Mouse (Mus musculus): ENCODE measurements around the gene Rab11fip3.
"Not testable (repeated sequence)": the region's sequence is repeated elsewhere in the genome, so short reads cannot be mapped to it uniquely, and the experiment has no call there.

Rab11fip3 gene

DNA sequence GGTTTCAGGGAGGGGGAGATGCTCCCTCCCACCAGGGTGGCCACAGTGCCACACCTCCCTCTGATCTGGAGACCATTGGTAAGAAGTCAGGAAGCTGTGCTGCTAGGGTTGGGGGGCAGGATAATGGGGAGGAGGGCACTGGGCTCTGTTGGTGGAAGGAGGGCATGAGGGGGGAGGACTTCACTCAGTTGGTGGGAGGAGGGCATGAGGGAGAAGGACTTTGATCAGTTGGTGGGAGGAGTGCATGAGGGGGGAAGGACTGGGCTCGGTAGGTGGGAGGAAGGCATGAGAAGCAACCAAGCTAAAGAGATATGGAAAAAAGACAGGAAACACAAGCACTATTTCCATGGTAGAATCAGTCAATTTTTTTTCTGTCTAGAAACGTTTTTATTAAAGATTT is 11.5 kb upstream of the Rab11fip3 start:
- no peak for DNase-seq

DNA sequence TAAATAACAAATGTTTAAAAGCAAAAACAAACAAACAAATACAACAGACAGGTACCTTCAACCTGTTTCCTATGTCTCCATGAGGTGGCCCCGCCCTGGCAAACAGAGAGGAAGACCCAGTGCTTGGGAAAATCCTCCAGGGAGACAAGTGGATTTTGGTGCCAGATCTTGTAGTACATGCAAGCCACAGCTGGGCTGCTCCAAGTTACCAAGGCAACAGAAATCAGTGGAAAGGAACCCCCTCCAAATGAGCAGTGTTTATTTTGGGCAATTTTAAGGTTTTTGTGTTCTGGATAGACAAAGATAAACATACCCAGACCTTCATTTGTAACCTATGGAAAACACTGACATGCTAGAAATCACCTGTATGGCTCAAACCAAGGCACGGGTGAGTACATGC is 9.5 kb upstream of the Rab11fip3 start:
- DNase-seq = no peak

DNA sequence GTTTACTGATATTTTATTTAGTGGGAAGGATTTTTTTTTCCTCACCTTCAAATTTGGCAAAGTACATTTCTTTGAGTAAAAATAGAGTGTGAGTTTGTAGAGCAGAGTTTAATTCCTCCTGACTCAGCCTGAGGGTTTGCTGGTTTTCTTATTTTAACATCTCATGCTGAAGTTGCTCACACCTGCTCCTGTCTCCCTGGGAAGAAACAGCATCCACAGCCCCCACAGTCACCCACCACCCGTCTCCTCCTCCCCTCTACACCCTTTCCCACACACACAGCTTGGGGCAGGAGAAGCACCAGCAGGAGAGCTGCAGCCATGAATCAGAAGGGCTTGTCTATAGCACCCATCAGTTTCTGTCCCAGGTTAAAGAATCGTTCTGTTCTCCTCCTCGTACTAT is 5.9 kb upstream of the Rab11fip3 start:
- DNase-seq = no peak

DNA sequence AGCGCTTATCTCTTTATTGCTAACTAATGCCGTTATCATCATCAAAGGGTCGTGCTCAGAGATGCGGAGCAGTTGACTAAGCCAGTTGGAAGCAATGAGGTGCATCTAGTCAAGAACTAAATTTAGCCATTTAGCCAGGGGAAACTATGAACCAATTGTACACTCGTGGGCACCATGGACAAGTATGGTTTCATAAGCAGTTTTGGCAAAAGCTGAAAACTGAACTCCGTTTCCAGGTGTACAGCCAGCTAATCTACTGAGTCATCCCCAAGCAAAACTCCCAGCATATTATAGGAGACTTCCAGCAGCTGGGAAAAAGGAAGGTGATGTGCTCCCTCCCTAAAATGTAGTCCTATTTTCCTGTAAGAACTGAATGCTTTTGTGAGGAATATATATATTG is 781 bp upstream of the Rab11fip3 start:
- DNase-seq = no peak

DNA sequence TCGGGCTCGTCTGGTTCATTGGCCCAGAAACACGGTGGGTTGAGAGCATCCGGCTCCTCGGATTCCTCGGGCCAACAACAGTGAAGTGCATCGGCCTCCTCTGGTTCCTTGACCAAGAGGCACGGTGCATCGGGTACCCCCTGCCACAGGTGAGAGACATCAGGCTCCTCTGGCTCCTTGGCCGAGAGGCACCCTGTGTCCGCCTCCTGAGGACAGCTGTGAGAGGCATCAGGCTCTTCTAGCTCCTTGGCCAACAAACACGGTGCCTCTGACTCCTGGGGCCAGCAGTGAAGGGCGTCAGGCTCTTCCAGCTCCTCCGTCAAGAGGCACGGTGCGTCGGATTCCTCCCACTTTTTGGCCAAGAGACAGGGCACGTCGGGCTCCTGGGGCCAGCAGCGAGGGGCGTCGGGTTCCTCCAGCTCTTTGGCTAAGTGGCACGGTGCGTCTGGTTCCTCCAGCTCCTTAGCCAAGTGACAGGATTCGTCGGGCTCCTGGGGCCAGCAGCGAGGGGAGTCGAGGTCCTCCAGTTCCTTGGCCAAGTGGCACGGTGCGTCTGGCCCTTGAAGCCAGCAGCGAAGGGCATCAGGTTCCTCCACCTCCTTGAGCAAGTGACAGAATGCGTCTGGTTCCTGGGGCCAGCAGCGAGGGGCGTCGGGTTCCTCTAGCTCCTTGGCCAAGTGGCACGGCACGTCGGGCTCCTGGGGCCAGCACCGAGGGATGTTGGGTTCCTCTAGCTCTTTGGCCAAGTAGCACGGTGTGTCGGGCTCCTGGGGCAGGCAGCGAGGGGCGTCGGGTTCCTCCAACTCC is 1.1 kb downstream of the Rab11fip3 start:
- DNase-seq = peak; percentile 52

DNA sequence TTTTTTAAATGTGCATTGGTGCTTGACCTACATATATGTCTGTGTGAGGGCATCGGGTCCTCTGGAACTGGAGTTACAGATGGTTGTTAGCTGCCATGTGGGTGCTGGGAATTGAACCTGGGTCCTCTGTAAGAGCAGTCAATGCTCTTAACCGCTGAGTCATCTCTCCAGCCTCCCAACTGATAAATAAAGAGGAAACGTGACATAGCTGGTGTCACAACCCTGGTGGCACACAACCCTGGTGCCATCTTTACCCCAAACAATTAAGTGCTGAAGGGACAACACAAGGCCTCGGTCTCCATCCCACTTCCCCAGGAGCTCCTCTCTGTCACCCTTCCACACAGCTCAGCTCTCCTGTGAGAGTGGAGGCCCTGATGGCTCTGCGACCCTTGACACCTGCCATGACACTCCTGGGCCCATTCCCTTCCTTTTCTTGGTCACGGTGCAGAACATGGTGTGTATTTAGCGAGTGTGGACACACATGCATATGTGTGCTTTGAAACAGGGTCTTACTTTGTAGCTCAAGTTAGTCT is 2.8 kb downstream of the Rab11fip3 start:
- DNase-seq = no peak

DNA sequence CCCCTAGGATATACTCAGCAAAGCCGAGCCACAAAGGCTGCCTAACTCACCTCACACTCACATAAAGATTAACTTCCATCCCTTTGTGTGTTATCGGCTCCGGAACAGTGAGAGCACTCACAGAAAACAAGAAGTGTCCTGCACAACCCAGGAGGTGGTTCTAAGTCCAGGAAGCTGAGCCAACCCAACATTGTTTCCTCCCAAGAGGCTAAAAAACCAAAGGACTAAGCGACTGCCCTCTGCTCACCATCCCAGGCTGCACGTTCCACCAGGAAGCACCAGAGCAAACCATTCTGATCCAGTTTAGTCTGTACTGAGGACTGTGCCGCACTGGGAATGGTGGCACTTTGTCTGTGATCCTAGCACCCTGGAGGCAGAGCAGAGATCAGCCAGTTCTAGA is 4.4 kb downstream of the Rab11fip3 start:
- DNase-seq = no peak

DNA sequence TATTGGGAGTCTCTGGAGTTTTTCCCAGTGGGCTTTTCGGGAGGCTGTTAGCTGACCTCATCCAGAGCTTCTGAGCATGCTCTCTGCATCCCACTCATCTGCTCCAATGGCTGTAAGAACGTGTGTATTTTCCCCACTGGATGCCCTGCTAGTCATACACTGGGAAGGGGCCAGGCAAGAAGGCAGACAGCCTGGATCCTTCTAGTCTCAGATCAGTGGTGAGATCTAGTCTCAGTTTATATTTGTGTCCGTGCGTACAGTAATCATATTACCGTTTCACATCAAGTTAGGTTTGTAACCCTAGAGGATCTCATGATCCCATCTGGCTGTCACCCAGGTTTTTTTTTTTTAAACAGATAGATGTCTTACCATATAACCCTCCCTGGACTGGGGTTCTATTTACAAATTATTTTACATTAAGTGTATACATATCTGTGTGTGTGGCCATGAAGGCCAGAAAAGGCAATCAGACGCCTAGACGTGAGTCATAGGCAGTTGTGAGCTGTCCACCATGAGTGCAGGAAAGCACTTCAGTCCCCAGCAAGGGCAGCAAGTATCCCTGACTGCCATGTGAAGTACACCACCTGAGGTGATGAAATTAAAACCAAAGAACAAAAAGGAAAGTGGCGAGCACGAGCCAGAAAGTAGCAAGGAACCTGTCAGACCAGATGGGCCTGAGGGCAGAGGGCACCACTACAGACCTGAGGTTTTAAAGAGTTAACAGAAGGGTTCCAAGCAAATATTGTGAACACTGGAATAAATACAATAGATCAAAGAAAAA is 11.4 kb downstream of the Rab11fip3 start:
- no peak for DNase-seq

DNA sequence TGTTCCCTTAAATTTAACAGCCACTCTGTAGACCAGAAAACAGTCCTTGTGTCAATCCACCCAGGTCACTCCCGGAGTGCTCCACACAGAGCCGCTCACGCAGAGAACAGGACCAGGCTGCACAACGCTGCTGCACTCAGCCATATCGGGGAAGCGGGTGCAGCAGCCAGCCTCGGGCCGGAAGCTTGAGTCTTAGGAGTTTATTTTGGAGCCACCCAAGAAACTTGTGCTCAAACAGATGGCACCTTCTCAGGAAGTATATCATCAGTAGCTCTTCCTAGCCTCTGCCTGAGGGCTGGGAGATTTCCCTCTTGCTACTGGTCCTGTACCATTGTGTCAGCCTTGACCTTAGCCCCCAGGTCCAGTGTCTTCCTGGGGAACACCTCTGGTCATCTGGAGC is 12.1 kb downstream of the Rab11fip3 start:
- no peak for DNase-seq

DNA sequence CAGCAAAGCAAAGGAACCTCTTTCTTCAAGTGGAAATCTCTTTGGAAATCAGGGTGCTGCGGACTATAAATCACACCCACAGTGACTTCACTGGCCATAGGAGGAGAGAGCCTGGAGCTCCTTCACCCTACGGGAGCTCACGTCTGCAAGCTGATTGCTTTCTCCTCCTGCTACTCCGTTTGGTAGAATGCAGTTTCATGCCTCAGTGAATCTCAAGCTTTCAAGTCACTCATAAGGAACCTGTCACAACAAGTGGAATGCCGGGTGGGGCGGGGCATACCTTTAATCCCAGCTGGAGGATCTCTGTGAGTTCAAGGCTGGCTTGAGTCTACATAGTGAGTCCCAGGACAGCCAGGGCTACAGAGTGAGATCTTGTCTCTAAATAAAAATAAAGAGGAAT is 14.2 kb downstream of the Rab11fip3 start:
- DNase-seq = no peak

DNA sequence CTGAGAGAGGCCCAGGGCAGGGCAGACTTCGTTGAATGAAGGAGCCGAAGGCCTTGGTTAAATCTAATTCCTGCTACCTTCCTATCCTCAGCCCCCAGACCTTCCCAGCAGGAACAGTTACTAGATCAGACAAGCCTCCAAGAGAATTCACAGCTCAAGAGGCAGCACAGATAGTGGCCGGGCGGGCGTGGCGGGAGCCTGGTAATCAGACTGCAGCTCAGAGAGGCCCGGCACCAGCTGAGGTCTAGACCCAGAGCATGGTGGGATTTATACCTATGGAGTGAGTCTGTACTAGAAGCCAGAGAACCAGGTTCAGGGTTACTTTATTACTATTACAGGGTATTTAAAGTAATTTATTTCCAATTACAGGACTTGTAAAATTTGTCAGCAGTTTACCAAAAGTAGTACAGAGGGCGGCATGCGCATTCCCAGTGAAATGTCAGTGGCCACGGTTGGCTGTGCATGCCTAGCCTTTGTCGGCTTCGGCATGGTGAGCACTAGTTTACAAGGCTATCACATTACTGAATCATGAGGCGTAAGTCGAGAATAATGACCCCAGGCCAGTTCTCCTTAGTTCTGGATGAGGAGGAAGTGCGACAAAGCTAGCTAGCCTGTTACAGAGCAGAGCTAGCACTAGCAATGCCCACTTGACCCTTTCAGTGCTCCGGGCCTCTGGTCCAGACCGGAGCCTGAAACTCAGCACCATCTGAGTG is 15.1 kb downstream of the Rab11fip3 start:
- DNase-seq = no peak

DNA sequence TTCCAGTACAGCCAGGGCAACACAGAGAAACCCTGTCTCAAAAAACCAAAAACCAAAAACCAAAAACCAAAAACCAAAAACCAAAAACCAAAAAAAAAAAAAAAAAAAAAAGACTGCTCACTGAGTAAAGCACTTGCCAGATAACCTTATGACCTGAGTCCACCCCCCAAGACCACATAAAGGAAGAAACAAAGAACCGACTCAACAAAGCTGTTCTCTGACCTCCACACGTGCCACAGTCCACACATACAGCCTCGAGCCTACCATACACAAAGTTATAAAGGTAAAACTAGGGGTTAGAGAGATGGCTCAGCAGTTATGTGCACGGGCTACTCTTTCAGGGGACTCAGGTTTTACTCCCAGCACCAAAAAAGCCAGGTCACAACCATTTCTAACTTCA is 16.6 kb downstream of the Rab11fip3 start:
- DNase-seq = no peak

DNA sequence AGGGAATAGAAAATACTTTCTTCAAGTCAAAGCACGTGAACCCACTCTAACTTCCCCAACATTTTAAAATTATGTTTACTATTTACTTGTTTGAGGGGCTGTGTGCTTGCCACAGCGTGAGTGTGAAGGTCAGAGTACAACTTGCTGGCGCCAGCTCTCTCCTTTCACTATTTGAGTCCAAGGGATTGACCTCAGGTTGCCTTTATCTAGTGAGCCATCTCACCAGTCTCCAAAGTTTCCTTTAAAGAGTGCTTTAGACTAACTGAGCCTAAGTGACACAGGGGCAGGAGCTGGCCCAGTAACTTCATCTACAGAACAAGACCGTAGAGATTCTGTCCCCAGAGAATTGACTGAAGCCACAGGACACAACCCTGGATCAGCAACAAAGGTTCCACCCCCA is 17.3 kb downstream of the Rab11fip3 start:
- DNase-seq = no peak

DNA sequence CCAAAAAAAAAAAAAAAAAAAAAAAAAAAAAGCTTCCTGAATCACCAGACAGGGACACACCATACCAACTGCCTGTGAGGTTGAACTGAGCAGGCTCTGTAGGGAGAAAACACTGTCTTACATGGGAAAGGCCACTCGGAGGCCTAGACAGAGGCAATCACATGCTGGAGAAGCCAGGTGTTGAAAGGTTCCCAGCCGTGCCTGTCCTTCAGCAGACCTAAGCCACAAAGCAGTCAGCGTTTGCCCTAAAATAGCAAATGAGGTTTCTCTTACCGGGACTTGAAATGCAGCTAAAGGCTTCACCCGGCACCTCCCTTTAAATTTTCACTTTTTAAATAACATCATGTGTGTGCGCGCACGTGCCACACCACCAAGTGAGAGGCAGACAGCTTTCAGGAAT is 21.2 kb downstream of the Rab11fip3 start:
- no peak for DNase-seq

DNA sequence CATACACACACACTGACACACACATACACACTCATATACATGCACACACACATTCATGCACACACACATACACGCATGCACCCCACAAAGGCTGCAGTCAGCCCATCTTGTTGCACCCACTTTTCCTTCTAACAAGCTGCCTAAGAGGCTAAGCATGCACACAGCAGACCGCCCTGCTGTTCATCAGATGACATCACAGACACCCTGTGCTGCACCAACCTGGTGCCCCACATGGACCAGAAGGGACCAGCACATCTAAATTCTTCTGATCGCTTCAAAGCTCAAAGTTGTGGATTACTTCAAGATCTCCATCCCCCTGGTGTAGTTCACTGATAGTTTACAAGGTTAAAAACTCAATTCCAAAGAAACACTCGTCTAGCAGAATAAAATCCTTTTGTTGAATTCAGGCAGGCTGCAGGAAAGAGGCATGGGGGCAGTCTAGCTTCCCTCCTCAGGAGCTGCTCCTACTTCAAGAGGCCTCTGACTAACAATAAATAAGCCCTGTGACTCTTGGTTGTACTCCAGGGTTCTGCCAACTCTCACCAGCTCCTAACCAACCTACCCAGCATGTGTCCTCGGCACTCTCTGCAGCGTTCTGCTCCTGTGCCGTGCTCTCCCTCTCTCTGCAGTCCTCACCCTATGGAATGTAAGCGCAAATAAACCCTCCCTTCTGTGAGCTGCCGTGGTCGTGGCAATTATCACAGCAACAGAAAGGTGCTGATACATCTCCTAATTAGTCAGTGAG is 22.9 kb downstream of the Rab11fip3 start:
- peak; percentile 72 for DNase-seq

DNA sequence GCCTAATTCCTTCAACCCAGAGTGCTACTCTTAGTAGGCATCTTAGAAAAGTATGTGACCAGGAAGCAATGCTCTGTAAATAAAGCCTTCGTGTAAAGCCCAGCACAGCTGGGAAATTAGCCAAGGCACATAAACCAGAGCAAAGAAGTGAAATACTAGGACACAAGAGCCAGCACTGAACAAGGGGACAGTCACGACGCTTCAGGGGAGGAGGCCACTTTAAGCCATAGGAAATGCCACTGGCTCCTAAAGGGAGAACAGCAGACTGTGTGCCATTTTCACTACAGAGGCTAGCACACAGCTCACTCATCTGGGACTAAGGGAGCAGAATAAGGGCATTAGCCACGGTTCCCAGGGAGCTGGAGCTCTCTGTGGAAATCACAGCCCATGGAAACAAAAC is 24.1 kb downstream of the Rab11fip3 start:
- no peak for DNase-seq

DNA sequence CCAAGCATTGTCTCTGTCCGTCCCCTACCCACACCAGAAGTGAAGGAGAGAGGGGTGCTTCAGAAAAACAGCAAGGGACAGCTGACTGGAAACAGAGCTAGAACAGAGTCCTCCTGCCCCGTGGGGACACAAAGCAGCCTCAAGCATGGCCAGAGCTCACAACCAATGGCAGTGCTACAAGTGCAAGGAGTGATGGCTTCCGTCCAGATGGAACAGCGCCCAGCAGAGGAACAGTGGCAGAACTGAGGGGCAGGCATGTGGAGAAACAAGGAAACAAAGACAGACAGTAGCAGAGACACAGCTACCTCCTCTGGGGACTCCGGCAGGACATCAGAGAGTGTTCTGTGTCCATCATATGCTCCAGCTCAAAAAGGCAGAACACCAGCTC is 26.1 kb downstream of the Rab11fip3 start:
- peak; percentile 89 for DNase-seq

DNA sequence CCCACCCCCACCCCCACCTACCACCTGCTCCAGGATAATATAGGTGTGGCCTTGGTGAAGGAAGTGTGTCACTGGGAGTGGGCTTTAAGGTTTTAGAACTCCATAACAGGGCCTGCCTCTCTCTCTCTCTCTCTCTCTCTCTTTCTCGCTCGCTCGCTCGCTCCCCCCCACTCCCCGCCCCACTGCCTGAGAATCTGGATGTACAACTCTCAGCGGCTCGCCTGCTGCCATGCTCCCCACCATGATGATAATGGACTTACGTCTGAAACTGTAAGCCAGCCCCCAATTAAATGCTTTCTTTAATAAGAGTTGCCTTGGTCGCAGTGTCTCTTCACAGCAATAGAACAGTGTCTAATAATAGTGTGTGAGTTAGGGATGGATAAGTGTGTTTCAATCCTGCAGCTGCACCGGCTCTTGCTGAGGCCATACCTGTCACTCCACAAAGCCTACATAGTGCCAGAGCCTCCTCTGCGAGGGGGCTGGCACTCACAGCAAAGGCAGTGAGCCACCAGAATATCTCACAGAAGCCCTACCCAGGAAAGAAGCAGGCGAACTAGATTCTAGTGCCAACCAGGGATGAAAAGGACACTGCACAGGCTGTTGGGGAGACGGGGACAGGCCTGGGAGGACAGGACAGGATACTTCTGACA is 26.6 kb downstream of the Rab11fip3 start:
- peak; percentile 73 for DNase-seq

DNA sequence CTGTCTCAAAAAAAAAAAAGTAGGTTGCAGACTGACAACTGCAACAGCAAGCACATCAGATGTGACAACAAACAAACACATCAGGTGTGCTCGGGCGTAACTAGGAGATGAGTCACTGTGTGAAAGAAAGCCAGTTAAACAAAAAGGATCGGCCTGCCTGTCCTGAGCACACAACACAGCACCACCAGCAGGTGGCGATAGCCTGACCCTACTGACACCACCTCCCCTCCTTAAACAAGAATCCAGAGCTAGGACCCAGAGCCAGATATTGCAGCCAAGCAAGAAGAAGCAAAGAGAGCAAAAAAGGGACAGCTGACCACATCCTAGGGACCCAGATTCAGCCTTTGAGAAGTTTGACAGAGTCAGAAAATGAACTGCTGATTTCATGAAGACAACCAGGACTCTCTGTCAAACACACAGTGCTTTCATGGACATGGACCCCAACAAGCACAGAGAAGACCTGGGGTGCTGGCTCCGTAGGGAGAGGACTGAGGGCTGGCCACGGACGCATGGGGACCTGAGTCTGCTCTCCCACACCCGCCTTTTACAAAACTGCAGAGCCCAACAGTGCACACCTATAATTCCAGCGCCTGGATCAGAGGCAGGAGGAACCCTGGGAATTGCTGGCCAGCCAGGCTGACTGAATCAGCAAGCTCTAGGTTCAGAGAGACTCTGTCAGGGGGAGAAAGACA is 28.1 kb downstream of the Rab11fip3 start:
- peak; percentile 78 for DNase-seq

DNA sequence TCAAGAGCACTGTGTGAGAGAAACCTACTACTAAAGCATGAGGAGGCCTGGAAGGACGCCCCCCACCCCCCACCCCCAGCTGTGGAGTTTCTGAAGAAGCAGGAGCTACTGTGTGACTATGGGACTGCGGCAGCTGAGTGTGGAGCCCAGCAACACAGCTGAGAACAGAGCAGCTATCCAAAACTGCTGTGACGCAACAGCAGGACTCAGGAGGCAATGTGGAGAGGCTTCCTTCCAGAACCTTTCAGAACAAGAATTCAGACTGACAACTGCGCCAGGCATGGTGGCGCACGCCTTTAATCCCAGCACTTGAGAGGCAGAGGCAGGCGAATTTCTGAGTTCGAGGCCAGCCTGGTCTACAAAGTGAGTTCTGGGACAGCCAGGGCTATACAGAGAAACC is 28.6 kb downstream of the Rab11fip3 start:
- DNase-seq = not testable (repeated sequence)

DNA sequence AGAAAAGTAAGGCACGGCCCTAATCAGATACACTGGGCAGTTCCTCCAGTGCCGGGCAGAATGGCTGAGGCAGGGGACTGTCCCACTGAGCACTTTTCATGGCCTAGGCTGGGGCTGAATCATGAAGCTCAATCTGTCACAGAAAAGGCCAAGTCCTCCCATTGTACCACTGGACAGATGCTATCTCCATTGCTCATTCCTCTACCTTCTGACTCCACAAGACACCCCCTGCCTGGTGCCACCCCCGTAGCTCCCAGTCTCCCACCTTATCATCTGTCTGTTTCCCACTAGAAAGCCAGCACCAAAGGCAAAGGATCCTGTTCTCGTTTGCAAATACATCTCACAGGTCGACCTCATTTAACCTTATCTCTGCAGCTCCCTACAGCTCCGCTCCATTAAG is 37.3 kb downstream of the Rab11fip3 start:
- no peak for DNase-seq

DNA sequence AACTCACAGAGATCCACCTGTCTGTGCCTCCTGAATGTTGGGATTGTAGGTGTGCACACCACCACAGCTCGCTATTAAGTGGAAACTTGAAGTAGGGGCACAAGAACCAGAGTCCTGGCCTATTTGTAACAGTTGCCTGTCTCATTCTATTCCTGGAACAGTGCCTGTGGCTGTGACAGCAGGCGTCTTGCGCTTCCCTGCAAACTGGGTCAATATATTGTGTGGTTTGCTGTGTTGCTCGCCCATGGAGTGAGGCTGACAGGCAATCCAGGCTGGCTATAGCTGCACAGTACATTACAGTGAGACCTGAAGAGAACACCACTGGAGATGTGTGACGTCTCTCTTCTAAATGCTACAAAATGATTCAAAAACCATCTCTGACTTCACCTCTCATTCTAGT is 37.8 kb downstream of the Rab11fip3 start:
- peak; percentile 85 for DNase-seq
